Mouse (Mus musculus): ENCODE data around the gene Gapdhs.
"Not testable (repeated sequence)": the region's sequence is repeated elsewhere in the genome, so short reads cannot be mapped to it uniquely, and the experiment has no call there.

The Gapdhs gene

DNA sequence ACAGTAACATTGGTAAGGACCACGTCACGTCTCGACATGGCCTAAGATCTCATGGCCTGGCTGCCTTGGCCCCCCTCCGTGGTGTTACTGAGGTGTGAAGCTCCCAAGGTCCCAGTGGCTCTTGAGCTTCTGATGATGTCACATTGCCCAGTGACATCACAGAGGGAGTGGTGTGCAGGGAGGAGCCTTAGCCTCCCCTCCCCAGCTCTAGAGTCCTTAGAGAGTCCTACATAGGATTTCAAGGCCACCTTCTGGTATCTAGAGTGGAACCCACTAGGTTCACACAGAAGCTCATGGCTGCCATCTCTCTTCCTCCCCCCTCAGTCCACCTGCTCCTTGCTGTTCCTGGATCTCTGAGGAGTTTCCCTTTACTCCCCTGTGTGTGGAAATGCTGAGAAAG, at the start of gene Gapdhs:
TSS of gene Gapdhs (minus strand) at position 65 of the 400 bp plus-strand sequence.
- DNase-seq = not testable (repeated sequence)

DNA sequence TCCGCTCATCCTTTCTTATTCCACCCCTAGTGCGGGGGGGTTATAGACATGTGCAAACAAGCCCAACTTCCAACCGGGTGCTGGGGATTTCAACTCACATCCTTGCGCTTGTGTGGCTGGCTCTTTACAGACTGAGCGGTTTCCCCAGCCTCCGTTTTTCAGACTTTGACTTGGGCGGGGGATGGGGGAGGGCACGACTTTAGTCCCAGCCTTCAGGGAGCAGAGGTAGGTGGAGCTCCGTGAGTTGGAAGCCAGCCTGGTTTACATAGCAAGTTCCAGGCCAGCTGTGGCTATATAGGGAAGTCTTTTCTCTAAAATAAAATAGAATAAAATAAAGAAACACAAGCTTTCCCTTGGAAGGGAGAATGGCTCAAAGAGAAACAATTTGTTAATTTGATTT, 48.4 kb upstream of the Gapdhs start:
- no peak for DNase-seq

DNA sequence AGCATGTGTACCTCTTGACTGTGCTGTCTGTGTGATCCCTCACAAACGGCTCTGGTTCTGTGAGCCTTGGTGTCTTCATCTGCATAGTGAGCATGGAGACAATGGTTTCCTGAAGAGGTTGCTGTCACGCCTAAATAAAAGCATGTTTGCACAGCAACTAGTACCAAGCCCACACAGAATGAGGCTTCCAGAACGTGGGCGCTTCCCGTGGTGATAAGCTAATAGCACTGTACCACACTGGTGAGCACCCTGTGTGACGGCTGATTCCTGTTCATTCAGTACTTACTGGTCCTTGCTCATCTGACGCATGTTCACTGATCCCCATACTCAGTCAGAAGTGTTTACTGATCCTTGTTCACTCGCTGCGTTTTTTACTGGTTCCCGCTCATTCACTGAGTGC, 46.7 kb upstream of the Gapdhs start:
- DNase-seq = no peak

- DNase-seq = no peak
Measured at GRCm38 (mm10) chr7:30787377-30788022, 44.0 kb upstream of the Gapdhs start, which contains the start of gene Krtdap. TSS of gene Krtdap (plus strand) at chr7:30787896.

GRCm38 (mm10) chr7:30785721-30786546, 42.5 kb upstream of the Gapdhs start:
- DNase-seq = no peak

GRCm38 (mm10) chr7:30785154-30785553, 41.7 kb upstream of the Gapdhs start:
- DNase-seq = no peak

DNA sequence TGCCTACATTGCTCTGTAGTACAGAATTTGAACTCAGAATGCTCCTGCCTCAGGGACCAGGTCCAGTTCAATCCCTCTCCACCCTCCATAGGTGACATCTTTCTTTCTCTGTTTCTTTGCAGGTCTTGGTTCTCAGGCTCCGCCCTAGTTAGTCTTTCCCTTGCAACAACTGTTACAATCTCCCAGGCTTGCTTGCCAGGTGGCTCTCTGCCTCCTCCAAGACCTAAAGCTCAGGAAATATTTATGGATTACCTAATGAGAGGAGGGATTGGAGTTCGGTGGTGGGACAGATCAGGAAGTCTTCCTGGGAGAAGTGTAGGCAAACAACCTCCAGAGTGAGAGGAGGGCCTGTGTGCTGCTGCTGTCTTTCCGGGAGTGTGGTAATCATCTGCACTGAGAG, 39.2 kb upstream of the Gapdhs start:
- DNase-seq = no peak

DNA sequence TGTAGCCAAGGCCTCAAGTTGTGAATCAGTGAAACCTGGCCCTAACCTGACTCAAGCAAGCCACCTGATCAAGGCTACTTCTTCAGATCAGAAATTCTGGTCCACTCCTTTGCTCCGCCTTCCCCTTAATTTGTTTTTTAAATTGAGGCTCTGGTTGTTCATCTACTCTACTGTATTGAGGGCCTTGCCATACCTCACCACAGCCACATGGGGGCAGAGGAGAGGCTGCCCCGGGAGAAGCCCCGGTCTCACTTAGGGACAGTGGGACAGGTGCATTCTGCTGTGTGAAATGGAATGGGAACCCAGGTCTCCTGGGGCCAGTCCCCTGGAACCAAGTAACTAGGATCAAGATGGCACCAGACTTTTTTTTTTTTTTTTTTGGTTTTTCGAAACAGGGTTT, 38.3 kb upstream of the Gapdhs start:
- DNase-seq = no peak

GRCm38 (mm10) chr7:30777911-30778310, 34.4 kb upstream of the Gapdhs start:
- DNase-seq = no peak

DNA sequence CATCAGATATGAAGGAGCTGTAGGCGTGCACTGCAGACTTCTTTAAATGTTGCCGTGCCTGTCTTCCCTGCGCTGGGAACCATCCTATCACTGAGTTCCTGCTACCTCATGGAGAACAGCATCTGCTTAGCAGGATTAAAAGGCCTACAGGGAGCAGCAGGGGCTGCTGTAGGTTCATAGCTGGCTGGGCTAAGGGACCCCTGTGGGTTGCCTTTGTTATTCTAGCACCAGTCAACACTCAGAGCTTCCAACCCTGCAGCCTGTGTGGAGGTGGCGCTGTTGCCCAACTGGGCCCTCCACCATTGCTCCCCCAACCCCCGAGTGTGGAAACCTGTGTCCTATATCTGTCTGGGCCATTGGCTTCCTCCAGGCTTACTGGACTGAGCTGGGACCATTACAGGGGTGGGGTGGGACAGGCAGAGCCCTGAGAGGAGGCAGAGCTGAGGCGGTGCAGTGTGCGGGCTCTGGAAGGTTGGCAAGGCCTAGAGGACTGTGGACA, 33.6 kb upstream of the Gapdhs start:
- DNase-seq = no peak

DNA sequence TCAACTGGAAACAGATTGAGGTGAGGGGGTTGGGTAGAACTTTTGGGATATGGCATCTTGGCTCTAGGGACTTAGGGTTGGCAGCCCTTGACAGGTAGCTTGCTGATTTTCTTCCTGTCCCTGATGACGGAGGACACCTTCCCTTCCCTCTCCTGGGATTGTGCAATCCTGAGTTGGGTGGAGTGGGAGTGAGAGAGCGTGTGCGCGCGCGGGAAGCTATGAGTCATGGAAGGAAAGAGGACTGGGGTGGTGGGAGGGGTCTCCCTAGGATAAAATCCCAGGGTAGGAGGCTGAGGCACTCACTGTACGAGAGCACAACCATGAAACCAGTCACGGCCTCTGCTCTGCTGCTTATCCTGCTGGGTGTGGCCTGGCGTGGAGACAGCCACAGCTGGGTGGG, 32.6 kb upstream of the Gapdhs start:
- DNase-seq = no peak

DNA sequence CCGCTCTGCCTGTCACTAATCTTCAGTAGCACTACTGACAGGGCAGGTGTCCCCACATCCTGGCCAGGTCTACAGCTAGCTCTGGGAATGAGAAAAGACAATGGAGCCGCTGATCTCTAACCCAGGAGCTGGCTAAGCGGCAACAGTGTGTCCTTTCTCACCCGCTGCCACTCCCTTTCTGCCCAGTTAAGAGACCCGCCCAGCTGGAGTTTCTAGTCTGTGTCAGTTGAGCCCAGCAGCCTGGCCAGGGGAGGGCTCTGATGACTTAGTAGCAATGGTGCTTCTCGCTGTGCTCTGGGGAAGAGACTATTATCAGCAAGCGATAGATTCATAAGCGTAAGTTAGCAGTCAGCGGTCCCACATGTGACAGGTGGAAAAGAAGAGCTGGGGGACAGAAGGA, 25.8 kb upstream of the Gapdhs start:
- no peak for DNase-seq

GRCm38 (mm10) chr7:30766408-30766807, 22.9 kb upstream of the Gapdhs start:
- DNase-seq = no peak

DNA sequence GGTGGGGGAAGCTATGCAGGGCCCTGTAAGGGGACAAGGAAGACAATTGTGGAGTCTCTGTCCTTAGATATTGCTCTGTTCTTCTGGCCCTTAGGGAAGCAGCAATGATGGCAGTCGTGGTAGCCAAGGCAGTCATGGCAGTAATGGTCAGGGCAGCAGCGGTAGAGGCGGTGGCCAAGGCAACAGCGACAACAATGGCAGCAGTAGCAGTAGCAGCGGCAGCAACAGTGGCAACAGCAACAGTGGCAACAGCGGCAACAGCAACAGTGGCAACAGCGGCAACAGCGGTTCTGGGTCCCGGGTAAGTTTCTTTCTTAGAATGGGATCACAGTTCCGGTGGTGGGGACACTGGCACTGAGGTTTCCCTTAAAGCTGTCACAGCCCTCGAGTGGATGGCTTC, 21.7 kb upstream of the Gapdhs start:
- no peak for DNase-seq

DNA sequence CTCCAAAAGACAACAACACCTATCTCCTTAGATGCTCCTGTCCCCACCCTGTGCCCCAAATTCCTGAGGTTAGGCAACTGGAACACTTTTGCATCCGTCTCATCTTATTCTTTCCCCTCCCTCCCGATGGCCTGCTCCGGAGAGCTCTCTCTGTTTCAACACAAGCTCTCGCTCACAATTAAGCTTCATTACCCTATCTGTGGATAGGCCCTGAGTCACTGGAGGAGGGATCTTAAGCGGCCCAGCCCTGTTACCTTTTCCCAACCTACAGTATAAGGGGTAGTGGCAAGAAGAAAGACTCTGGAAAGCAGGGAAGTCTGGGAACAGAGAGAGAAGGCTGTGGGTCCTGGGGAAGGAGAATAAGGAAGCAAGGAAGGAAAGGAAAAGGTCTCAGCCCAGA, 20.0 kb upstream of the Gapdhs start, which contains the start of gene Dmkn:
TSS of gene Dmkn (plus strand) at position 301 of the 400 bp plus-strand sequence.
- no peak for DNase-seq

- DNase-seq = no peak
Measured at GRCm38 (mm10) chr7:30761769-30762352, 18.4 kb upstream of the Gapdhs start.

DNA sequence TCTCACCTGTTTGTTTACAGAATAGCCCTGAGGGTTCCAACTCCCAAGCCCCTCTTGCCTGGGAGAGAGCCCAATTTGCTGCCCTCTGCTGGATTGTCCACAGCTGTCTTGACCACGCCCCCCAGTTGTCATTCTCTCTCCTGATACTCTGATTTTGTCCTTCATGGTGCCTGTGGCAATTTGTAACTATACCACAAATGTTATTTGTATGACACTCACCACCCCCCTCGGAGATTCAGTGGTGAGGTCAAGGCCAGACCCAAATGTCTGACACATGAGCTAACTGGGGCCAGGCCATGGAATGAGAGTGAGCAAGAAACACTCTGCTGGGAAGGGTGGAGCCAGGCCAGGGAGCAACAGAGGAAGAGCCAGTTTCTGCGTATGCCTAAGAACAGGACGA, 15.4 kb upstream of the Gapdhs start:
- DNase-seq = no peak

DNA sequence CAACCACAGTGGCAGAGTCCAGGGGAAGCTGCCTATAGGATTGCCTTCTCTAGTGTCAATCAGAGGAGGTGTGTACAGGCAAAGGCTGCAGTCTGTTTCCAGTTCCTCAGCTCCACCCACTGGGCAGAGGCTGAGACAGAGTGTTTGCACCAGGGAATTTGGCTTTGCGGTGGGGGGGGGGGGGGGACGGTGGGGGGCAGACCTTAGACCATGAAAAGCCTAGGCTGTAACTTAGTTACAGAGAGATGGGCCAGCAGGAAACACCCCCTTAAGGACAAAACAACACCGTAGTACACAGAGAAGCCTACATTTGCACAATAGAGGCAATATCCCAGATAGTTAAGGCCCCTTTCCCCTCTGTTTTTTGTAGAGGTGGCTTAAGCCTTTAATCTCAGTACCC, 13.5 kb upstream of the Gapdhs start:
- no peak for DNase-seq

- no peak for DNase-seq
Measured at GRCm38 (mm10) chr7:30751086-30751669, 7.7 kb upstream of the Gapdhs start, which contains the start of gene Sbsn. TSS of gene Sbsn (plus strand) at chr7:30751471.

DNA sequence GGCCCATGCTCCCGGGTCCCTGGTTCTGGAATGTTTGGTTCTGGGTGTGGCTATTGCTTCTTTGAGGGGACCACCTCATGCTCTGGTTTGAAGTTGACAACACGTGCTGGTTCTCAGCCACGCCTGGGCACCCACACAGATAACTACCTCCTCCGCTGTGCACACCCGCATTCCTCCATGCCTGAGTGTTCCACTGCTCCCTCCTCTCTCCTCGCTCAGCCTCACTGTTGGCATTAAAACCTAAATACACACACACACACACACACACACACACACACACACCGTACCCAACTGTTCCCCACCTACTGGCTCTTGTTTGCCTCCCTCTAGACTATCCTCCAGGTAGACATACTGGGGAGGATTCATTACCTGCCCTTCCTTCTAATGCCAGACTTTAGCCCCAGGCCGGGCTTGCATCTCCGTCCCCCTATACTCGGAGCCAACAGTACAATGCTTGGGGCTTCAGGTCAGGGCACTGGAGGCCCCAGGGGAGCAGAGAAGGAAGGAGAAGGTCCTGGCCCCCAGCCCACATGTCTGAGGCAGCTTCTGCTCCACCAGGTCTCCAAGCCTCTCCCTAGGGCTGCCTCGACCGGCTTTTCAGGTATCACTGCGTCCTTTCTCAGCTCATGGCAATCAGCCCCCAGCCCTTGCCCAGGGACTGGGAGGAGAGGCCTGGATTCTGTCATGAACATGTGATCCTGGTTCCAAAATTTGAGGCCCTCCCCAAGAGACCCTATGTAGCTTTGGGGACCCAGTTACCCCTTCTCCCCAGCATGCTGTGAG, 6.5 kb upstream of the Gapdhs start:
- DNase-seq = no peak

GRCm38 (mm10) chr7:30747525-30748204, 4.2 kb upstream of the Gapdhs start:
- no peak for DNase-seq
